Mouse (Mus musculus): Measurements from ENCODE around the gene Wfikkn2. TPM values are rescaled to one million over a fixed set of nuclear protein-coding genes. Genes with fewer than 3 reads are reported as not detected.
"Not testable (repeated sequence)": the region's sequence is repeated elsewhere in the genome, so short reads cannot be mapped to it uniquely, and the experiment has no call there.

Gene Wfikkn2
- total and polyA plus RNA-seq, 3 experiments: 0.04 to 0.11 (median 0.08) TPM

DNA sequence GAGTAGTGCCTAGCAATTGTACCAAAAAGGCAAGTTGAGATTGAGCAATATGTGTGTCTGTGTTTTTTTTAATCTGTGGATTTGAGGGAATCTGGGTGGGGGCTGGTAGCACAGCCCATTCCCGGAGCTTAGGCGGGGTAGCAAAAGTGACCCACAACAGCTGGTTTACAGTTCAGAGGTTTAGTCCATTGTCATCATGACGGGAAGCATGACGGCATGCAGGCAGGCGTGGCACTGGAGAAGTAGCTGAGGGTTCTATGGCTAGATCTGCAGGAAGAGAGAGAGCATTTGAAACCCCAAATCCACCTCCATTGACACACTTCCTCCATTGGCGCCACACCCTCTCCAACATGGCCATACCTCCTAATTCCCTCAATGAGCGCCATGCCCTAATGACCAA is 24.1 kb upstream of the Wfikkn2 start:
- Histone ChIP-seq H3K4me1 (ENCODE audit: control insufficient read depth in 1 of 2, insufficient read depth in 2 of 2) (peaks cover 15 to 39% of the 10 kb centered on the region in 2 experiments), H3K9ac (ENCODE audit: insufficient read depth, low read depth) (no peak overlapping the region), H3K27me3 (replicated peaks) (no peaks in the 10 kb centered on the region), H3K79me2 (replicated peaks; ENCODE audit: control insufficient read depth, extremely low read depth, insufficient read depth, poor library complexity, severe bottlenecking) (no peaks in the 10 kb centered on the region), H3K4me3 (replicated peaks in 1 of 3; ENCODE audit: low read depth in 2 of 3, low read length in 2 of 3, poor library complexity in 1 of 3) (no peak overlapping the region), H3K4me2 (ENCODE audit: insufficient read depth, low read depth, poor library complexity, severe bottlenecking) (no peak overlapping the region), H3K27ac (ENCODE audit: insufficient read depth, low read depth) (no peak overlapping the region), H3K36me3 (replicated peaks in 1 of 2; ENCODE audit: control insufficient read depth in 1 of 2, insufficient read depth in 1 of 2, low read length in 1 of 2) (no peaks in the 10 kb centered on the region), H3K9me3 (replicated peaks; ENCODE audit: low read length) (no peaks in the 10 kb centered on the region)
- in situ Hi-C loops (cut with MboI; ENCODE audit: low pct_ligation_motif_present, low pct_unique_long_range_greater_than_20kb, low sequenced_read_pairs) (loop anchor here (5.0 to 25.0 kb wide), 3 partner anchors 33 to 308 kb away; partner anchors contain the start of genes Gm20390, Nme1 and Nme2), dilution Hi-C loops (cut with MboI; ENCODE audit: extremely low pct_ligation_motif_present, extremely low pct_unique_long_range_greater_than_20kb, low sequenced_read_pairs) (no loop called here)
- DNase-seq (ENCODE audit: extremely low read depth): no peak
- TF ChIP-seq HCFC1 (IDR thresholded peaks at IDR 0.05; ENCODE audit: low read depth, low read length): no peak
- no peak for TF ChIP-seq ETS1 (conservative IDR thresholded peaks at IDR 0.05; ENCODE audit: low read depth, low read length)
- TF ChIP-seq MEF2A (IDR thresholded peaks at IDR 0.05; ENCODE audit: borderline replicate concordance, low read depth, low read length): no peak
- no peak for TF ChIP-seq MYC (IDR thresholded peaks at IDR 0.05; ENCODE audit: low read depth, low read length)
- TF ChIP-seq JUN (IDR thresholded peaks at IDR 0.05; ENCODE audit: insufficient read depth, low read depth, low read length): no peak
- no peak for TF ChIP-seq MXI1 (IDR thresholded peaks at IDR 0.05; ENCODE audit: low read depth, low read length)

DNA sequence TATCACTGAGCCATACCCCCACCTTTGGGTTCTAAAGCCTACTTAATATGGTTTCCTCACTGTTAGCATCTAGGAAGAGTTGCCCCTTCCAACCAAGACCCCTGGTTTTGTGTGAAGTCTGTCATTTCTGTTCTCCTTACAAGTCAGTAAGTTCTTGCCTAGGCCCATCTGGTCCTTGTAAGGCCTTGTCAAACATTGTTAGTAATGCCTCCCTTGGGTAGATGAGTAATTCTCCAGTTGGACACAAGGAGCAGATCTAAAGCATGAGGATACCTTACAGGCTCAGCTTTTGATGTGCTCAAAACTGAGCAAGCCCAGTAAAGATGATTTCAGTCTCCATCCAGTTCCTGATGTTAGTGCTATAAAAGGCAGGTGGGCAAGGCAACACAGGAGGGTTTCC is 23.0 kb upstream of the Wfikkn2 start:
- in situ Hi-C loops (cut with MboI; ENCODE audit: low pct_ligation_motif_present, low pct_unique_long_range_greater_than_20kb, low sequenced_read_pairs): loop anchor here (25.0 kb wide), 1 partner anchor 306 kb away; the partner anchor contains the start of genes Gm20390, Nme1 and Nme2
- no peak for DNase-seq (ENCODE audit: extremely low read depth)
- Histone ChIP-seq H3K4me1 (ENCODE audit: control insufficient read depth in 1 of 2, insufficient read depth in 2 of 2) (peaks cover 11 to 32% of the 10 kb centered on the region in 2 experiments), H3K9ac (ENCODE audit: insufficient read depth, low read depth) (no peak overlapping the region), H3K4me2 (ENCODE audit: insufficient read depth, low read depth, poor library complexity, severe bottlenecking) (no peak overlapping the region), H3K27ac (ENCODE audit: insufficient read depth, low read depth) (no peak overlapping the region), H3K27me3 (replicated peaks) (no peaks in the 10 kb centered on the region), H3K9me3 (replicated peaks; ENCODE audit: low read length) (no peaks in the 10 kb centered on the region), H3K36me3 (replicated peaks in 1 of 2; ENCODE audit: control insufficient read depth in 1 of 2, insufficient read depth in 1 of 2, low read length in 1 of 2) (no peaks in the 10 kb centered on the region), H3K4me3 (replicated peaks in 1 of 3; ENCODE audit: low read depth in 2 of 3, low read length in 2 of 3, poor library complexity in 1 of 3) (no peak overlapping the region), H3K79me2 (replicated peaks; ENCODE audit: control insufficient read depth, extremely low read depth, insufficient read depth, poor library complexity, severe bottlenecking) (no peaks in the 10 kb centered on the region)
- TF ChIP-seq CHD1 (IDR thresholded peaks at IDR 0.05; ENCODE audit: low read depth, low read length) (no peak), ZNF384 (IDR thresholded peaks at IDR 0.05; ENCODE audit: low read depth, low read length) (no peak), EP300 (IDR thresholded peaks at IDR 0.05; ENCODE audit: low read length) (no peak)
- dilution Hi-C loops (cut with MboI; ENCODE audit: extremely low pct_ligation_motif_present, extremely low pct_unique_long_range_greater_than_20kb, low sequenced_read_pairs): no loop called here

DNA sequence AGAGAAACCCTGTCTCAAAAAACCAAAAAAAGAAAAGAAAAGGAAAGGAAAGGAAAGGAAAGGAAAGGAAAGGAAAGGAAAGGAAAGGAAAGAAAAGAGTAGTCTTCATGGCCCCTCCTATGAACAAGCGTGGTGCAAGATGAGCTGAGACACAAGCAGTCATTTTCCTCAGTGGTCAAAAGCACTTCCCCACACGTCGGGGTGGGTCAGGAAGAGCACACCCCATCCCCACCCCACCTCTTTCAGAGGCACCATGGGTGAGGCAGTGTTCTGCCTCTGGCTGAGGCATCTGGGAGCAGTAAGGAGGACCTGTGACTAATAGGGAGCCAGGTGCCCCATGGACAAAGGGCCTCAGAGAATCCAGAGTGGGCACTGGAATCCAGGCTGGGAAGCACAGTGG is 20.4 kb upstream of the Wfikkn2 start:
- H3K36me3 ChIP-seq (replicated peaks in 1 of 2; ENCODE audit: control insufficient read depth in 1 of 2, insufficient read depth in 1 of 2, low read length in 1 of 2); H3K79me2 ChIP-seq (replicated peaks; ENCODE audit: control insufficient read depth, extremely low read depth, insufficient read depth, poor library complexity, severe bottlenecking); dilution Hi-C loops (cut with MboI; ENCODE audit: extremely low pct_ligation_motif_present, extremely low pct_unique_long_range_greater_than_20kb, low sequenced_read_pairs); H3K27ac ChIP-seq (ENCODE audit: insufficient read depth, low read depth); DNase-seq (ENCODE audit: extremely low read depth); H3K9ac ChIP-seq (ENCODE audit: insufficient read depth, low read depth); H3K9me3 ChIP-seq (replicated peaks; ENCODE audit: low read length); H3K4me2 ChIP-seq (ENCODE audit: insufficient read depth, low read depth, poor library complexity, severe bottlenecking); H3K27me3 ChIP-seq (replicated peaks); H3K4me3 ChIP-seq (replicated peaks in 1 of 3; ENCODE audit: low read depth in 2 of 3, low read length in 2 of 3, poor library complexity in 1 of 3): not testable (repeated sequence)
- in situ Hi-C loops (cut with MboI; ENCODE audit: low pct_ligation_motif_present, low pct_unique_long_range_greater_than_20kb, low sequenced_read_pairs): loop anchor here (25.0 kb wide), 1 partner anchor 304 kb away; the partner anchor contains the start of genes Gm20390, Nme1 and Nme2
- peaks cover 5 to 27% of the 10 kb centered on the region in 2 experiments; a peak in 3 of 4 replicates for H3K4me1 ChIP-seq (ENCODE audit: control insufficient read depth in 1 of 2, insufficient read depth in 2 of 2)

All from CH12.LX (cell line).